Mouse (Mus musculus) heart, embryonic 11.5 days (tissue): Measurements from ENCODE around the gene Ttc23. TPM values are rescaled to one million over a fixed set of nuclear protein-coding genes. Genes with fewer than 3 reads are reported as not detected.
A peak's percentile ranks its signal among the peaks of the same experiment; 100 is the strongest.

Experiments used
- ATAC-seq: fragments of 200-750 bp; cut with Nextera tagmentation; replicated peaks from 2 replicates; pipeline ENCODE4 v1.8.0; 2017; ENCODE audit warnings: moderate library complexity; ENCODE audit not compliant: insufficient number of reproducible peaks, low FRiP score, low TSS enrichment
- H3K27ac ChIP-seq: fragments of 300-500 bp; sonication (generic); 2 replicates; pipeline ENCODE4 v1.5.1; 2014; ENCODE audit warnings: mild to moderate bottlenecking, low read depth, low read length
- H3K27me3 ChIP-seq: fragments of 300-500 bp; sonication (generic); 2 replicates; pipeline ENCODE4 v1.6.1; 2014; ENCODE audit warnings: mild to moderate bottlenecking, low read length, mixed read lengths; ENCODE audit not compliant: control insufficient read depth, insufficient read depth
- H3K36me3 ChIP-seq: fragments of 300-500 bp; sonication (generic); 2 replicates; pipeline ENCODE4 v1.6.1; 2014; ENCODE audit warnings: mild to moderate bottlenecking, low read length, moderate library complexity, mixed read lengths; ENCODE audit not compliant: control insufficient read depth, insufficient read depth
- H3K4me1 ChIP-seq: fragments of 300-500 bp; sonication (generic); 2 replicates; pipeline ENCODE4 v1.6.1; 2014; ENCODE audit warnings: low read length; ENCODE audit not compliant: control insufficient read depth, insufficient read depth
- H3K4me2 ChIP-seq: fragments of 300-500 bp; sonication (generic); 2 replicates; pipeline ENCODE4 v1.6.1; 2014; ENCODE audit warnings: mild to moderate bottlenecking, moderate library complexity
- H3K4me3 ChIP-seq: fragments of 300-500 bp; sonication (generic); 2 replicates; pipeline ENCODE4 v1.5.1; 2014; ENCODE audit warnings: low read depth, low read length
- H3K9ac ChIP-seq: fragments of 300-500 bp; sonication (generic); 2 replicates; pipeline ENCODE4 v1.6.1; 2014; ENCODE audit warnings: mild to moderate bottlenecking, low read depth, low read length, moderate library complexity
- H3K9me3 ChIP-seq: fragments of 300-500 bp; sonication (generic); replicated peaks from 2 replicates; pipeline ENCODE4 v1.6.1; 2016; ENCODE audit warnings: low read length; ENCODE audit not compliant: control insufficient read depth
- WGBS: fragments of 180-500 bp; shearing (Covaris S2); extraction: QIAGEN DNeasy Blood & Tissue Kit; methylation state at CpG from one replicate; pipeline ENCODE4 v1.1.7; 2014; ENCODE audit not compliant: insufficient replicate concordance; 5-methylcytosine and 5-hydroxymethylcytosine counted together
- microRNA-seq: library from miRNA; unstranded; fragments of <30 nt; microRNA quantifications from one replicate; pipeline ENCODE4, GENCODE M21; 2016; ENCODE audit warnings: borderline number of aligned reads
- polyA plus RNA-seq: library from polyadenylated mRNA; unstranded; fragments of >200 nt; fragmentation: Nextera tagmentation; extraction: Ambion mirVana; gene quantifications from 2 replicates; pipeline ENCODE4 v1.2.1, GENCODE M21; 2014

The Ttc23 gene
- polyA plus RNA-seq, 1 experiment from 2014 or later, result 24.6 TPM

DNA sequence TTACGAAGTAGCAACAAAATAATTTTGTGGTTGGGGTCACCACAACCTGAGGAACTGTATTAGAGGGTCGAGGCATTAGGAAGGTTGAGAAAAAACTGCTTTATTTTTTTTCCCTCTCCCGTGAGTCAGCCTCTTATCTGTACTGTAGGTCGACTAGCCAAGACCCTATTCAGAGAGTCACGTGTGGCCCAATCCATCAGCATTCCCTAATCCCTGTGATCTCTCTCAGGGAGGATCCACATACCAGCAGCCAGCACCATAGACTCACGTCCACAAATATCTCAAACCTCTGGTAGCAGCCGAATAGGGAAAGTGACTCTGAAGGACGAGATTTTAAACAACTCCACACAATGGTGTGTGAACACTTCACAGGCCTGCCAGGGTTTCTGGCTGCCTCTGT is 149.9 kb downstream of the Ttc23 start:
- Histone ChIP-seq H3K4me2 (peak overlapping the region; percentile 42), H3K36me3 (no peaks in the 10 kb centered on the region), H3K27me3 (no peaks in the 10 kb centered on the region), H3K4me3 (no peak overlapping the region), H3K27ac (peak overlapping the region; percentile 22; the same call in 1 of the 2 replicates), H3K9ac (no peak overlapping the region), H3K4me1 (peaks cover 10% of the 10 kb centered on the region; the same call in 1 of the 2 replicates), H3K9me3 (no peaks in the 10 kb centered on the region)
- 12% methylated on average over 8 of the region's 8 CpGs for WGBS
- ATAC-seq, result no peak

DNA sequence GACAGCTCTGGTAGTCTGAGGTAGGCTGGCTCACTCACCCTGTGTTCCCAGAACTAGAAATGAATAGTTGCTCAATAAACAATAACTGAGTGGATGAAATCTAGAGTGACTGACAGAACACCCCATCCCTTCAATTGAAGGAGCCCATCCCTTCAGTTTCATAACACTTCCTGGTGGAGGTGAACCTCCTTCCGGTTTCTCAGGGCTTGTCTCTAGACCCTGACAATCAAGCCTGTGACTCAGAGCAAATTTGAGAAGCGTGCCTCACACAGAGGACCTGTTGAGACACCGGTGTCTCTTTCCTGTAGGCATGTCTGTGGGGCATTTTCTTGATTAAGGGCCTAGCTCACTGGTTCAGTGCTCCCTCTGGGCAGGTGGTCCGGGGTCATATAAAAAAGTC is 151.3 kb downstream of the Ttc23 start:
- peaks cover 13% of the 10 kb centered on the region; the same call in 1 of the 2 replicates for H3K4me1 ChIP-seq
- H3K9me3 ChIP-seq, result no peaks in the 10 kb centered on the region
- no peaks in the 10 kb centered on the region for H3K27me3 ChIP-seq
- H3K9ac ChIP-seq, result no peak overlapping the region
- no peak overlapping the region for H3K27ac ChIP-seq
- no peaks in the 10 kb centered on the region for H3K36me3 ChIP-seq
- no peak overlapping the region for H3K4me2 ChIP-seq
- 77% methylated on average over 4 of the region's 4 CpGs for WGBS
- H3K4me3 ChIP-seq, result no peak overlapping the region
- ATAC-seq, result no peak

DNA sequence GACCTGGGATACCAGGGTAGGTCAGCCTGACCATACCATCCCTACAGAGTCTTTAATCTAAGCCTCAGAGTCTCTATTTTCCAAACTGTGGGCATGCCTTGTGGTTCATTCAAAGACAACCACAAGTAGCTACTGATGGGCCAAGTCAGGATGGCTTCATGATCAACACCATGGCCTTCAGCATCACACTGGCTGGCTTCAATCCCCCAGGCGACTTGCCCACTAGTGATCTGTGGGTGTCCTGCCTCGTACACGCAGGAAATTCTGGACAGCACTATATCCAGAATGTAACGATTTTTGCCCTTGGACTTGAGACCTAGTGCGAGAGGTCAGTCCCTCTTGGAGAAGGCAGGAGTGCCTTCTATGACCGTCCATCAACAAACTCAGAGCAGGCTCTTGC is 153.3 kb downstream of the Ttc23 start:
- WGBS, result 74% methylated on average over 6 of the region's 6 CpGs
- ATAC-seq, result no peak
- no peak overlapping the region for H3K9ac ChIP-seq
- H3K4me3 ChIP-seq, result no peak overlapping the region
- no peak overlapping the region for H3K27ac ChIP-seq
- H3K27me3 ChIP-seq, result no peaks in the 10 kb centered on the region
- H3K36me3 ChIP-seq, result no peaks in the 10 kb centered on the region
- H3K4me2 ChIP-seq, result no peak overlapping the region
- no peaks in the 10 kb centered on the region for H3K9me3 ChIP-seq
- H3K4me1 ChIP-seq, result peaks cover 20% of the 10 kb centered on the region; the same call in 1 of the 2 replicates

DNA sequence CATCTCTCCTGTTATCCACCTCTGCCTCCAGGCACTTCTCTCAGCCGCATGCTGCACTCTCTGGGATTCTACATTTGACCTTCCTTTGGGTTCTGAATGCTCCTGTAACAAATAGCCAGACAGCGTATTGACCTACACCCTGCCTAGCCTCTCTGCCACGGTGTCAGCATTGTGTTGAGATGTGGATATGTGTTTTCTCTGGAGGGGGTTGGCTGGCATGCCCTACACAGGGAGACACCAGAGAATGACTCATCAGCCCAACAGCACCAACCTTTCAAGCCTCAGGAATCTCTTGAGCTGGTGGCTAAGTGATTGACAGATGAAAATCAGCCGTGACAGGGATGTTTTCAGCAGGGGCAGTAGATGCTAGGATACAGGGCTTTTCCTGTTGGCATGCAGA is 153.8 kb downstream of the Ttc23 start:
- no peak for ATAC-seq
- WGBS, result 42% methylated on average over 4 of the region's 4 CpGs
- Histone ChIP-seq H3K4me1 (peaks cover 22% of the 10 kb centered on the region; the same call in 1 of the 2 replicates), H3K36me3 (no peaks in the 10 kb centered on the region), H3K4me2 (no peak overlapping the region), H3K9me3 (no peaks in the 10 kb centered on the region), H3K27ac (no peak overlapping the region), H3K4me3 (no peak overlapping the region), H3K9ac (no peak overlapping the region), H3K27me3 (no peaks in the 10 kb centered on the region)

DNA sequence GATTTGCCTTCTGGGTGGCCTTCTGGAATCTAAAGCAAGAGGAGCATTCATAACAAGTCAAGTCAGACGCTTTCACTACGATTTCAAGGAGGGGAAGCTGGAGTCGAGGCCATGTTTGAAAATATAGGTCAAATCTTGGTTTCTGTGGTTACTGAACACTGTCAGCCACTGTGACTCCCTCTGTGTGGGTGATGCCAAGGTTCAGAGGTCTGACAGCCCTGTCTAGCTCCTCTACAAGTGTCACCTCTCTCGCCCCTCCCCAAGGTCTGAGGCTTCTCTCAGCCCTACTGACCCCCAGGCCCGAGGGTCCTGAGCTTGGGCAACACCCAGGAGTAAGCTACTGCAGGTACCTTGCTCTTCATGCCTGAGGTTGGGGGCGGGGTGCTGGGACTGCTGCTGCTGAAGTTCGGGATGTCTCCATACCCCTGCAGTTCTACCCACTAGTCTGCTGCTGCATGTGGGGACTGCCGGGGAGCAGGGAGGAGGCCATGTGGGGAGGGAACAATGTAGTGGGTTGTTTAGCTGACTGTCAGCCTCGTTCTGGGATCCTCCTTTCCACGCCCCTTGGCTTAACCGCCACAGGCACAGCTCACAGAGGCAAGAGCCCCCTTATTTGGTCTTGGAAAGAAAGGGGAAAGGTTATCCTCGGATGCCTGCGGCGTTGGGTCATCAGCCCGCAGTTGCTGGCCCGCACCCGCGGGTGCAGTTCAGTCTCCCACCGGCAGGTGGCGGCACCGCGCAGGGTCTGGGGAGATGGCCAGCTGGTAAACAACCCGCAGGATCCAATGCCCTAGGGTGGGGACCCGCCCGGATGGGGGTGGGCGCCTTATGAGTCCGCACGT is 156.0 kb downstream of the Ttc23 start:
- H3K4me1 ChIP-seq, result peaks cover 17% of the 10 kb centered on the region; the same call in 1 of the 2 replicates
- no peaks in the 10 kb centered on the region for H3K9me3 ChIP-seq
- H3K4me2 ChIP-seq, result peak overlapping the region; percentile 75
- no peaks in the 10 kb centered on the region for H3K36me3 ChIP-seq
- peak; percentile 66 for ATAC-seq
- no peaks in the 10 kb centered on the region for H3K27me3 ChIP-seq
- H3K9ac ChIP-seq, result peak overlapping the region; percentile 65
- peak overlapping the region; percentile 62; the same call in 1 of the 2 replicates for H3K27ac ChIP-seq
- WGBS, result 13% methylated on average over 28 of the region's 28 CpGs
- peak overlapping the region; percentile 39 for H3K4me3 ChIP-seq

DNA sequence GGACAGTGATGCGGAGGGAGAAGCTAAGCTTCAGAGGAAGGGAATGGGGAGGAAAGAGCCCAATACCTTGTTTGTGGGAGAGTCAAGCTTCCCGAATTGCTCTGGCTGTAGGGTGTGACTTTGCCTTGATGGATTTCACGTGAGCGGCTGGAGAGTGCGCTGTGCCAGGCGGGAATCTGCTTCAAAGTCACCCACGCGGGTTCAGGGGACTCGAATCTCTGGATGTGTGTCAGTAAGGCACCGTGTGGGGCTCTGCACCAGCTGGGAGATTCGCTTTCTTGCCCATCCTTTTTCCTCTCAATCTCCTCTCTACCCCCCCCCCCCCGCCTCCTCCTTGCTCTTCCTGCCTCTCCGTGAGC is 156.6 kb downstream of the Ttc23 start:
- Histone ChIP-seq H3K27me3 (no peaks in the 10 kb centered on the region), H3K27ac (peak overlapping the region; percentile 5; the same call in 1 of the 2 replicates), H3K4me3 (peak overlapping the region; percentile 39), H3K4me1 (peaks cover 17% of the 10 kb centered on the region; the same call in 1 of the 2 replicates), H3K9me3 (no peaks in the 10 kb centered on the region), H3K36me3 (no peaks in the 10 kb centered on the region), H3K9ac (peak overlapping the region; percentile 65), H3K4me2 (peak overlapping the region; percentile 75)
- WGBS, result 15% methylated on average over 12 of the region's 13 CpGs
- ATAC-seq, result no peak

Small RNA genes within 50 kb of the gene (microRNA-seq; reads per million reads assigned to microRNA genes)
- gene Gm23844, result not detected

Other genes with a start within 250 kb of the Ttc23 start
- gene Lrrc28, start 2.1 kb upstream of the Ttc23 start, polyA plus RNA-seq, result 10.8 and 11.5 TPM in 2 replicates
- 3.4 and 5.9 TPM in 2 replicates for gene Synm, start 112.3 kb downstream of the Ttc23 start, polyA plus RNA-seq